Mouse (Mus musculus) frontal cortex, adult 2 months (tissue): Measurements from ENCODE around the gene Tmem87b. TPM values are rescaled to one million over a fixed set of nuclear protein-coding genes. Genes with fewer than 3 reads are reported as not detected.
A peak's percentile ranks its signal among the peaks of the same experiment; 100 is the strongest.

ENCODE experiments used
- DNase-seq, 2 experiments: peaks; one replicate each; pipeline ENCODE4 v3.0.0; 2022; ENCODE audit warnings: low spot score in 1 of 2; ENCODE audit errors: extremely low spot score in 1 of 2
- polyA plus RNA-seq: library from polyadenylated mRNA; depleted of rRNA; stranded (reverse); fragments of >200 nt; gene quantifications from 2 replicates; pipeline ENCODE4 v1.2.3, GENCODE M21; 2012

Tmem87b gene
- polyA plus RNA-seq, 1 experiment, result 28.0 TPM

GRCm38 (mm10) chr2:128817387-128817785, 532 bp upstream of the Tmem87b start:
- DNase-seq, result peak in 1 of 2 experiments; percentile 86

- DNase-seq, result no peak
Observed at GRCm38 (mm10) chr2:128818956-128819643, 1.2 kb downstream of the Tmem87b start.

GRCm38 (mm10) chr2:128820631-128821030, 2.7 kb downstream of the Tmem87b start:
- DNase-seq, result no peak

GRCm38 (mm10) chr2:128823893-128824292, 6.0 kb downstream of the Tmem87b start:
- no peak for DNase-seq

GRCm38 (mm10) chr2:128827787-128828186, 9.9 kb downstream of the Tmem87b start:
- DNase-seq, result no peak

- no peak for DNase-seq
Observed at GRCm38 (mm10) chr2:128832611-128833010, 14.7 kb downstream of the Tmem87b start.

GRCm38 (mm10) chr2:128833035-128833434, 15.1 kb downstream of the Tmem87b start:
- no peak for DNase-seq

- DNase-seq, result no peak
Observed at GRCm38 (mm10) chr2:128833435-128833834, 15.5 kb downstream of the Tmem87b start.

- DNase-seq, result no peak
Observed at GRCm38 (mm10) chr2:128837531-128837930, 19.6 kb downstream of the Tmem87b start.

- DNase-seq, result no peak
Observed at GRCm38 (mm10) chr2:128838611-128839010, 20.7 kb downstream of the Tmem87b start.

- no peak for DNase-seq
Observed at GRCm38 (mm10) chr2:128839501-128839900, 21.6 kb downstream of the Tmem87b start.

GRCm38 (mm10) chr2:128842437-128842836, 24.5 kb downstream of the Tmem87b start:
- no peak for DNase-seq

- no peak for DNase-seq
Observed at GRCm38 (mm10) chr2:128850036-128850435, 32.1 kb downstream of the Tmem87b start.

- no peak for DNase-seq
Observed at GRCm38 (mm10) chr2:128856673-128857072, 38.8 kb downstream of the Tmem87b start.

GRCm38 (mm10) chr2:128858962-128859361, 41.0 kb downstream of the Tmem87b start:
- DNase-seq, result no peak

- no peak for DNase-seq
Observed at GRCm38 (mm10) chr2:128859861-128860260, 41.9 kb downstream of the Tmem87b start.

- DNase-seq, result no peak
Observed at GRCm38 (mm10) chr2:128862636-128863035, 44.7 kb downstream of the Tmem87b start, which contains the start of gene Fbln7. Gene Fbln7 (plus strand): TSS chr2:128862981.

- DNase-seq, result peak in 1 of 2 experiments; percentile 29
Observed at GRCm38 (mm10) chr2:128863777-128864331, 45.9 kb downstream of the Tmem87b start.

- DNase-seq, result no peak
Observed at GRCm38 (mm10) chr2:128865061-128865460, 47.1 kb downstream of the Tmem87b start.

- no peak for DNase-seq
Observed at GRCm38 (mm10) chr2:128871656-128872055, 53.7 kb downstream of the Tmem87b start.

GRCm38 (mm10) chr2:128872256-128872655, 54.3 kb downstream of the Tmem87b start:
- DNase-seq, result no peak

- no peak for DNase-seq
Observed at GRCm38 (mm10) chr2:128875526-128875925, 57.6 kb downstream of the Tmem87b start.
